8 mouse cellular contexts compared by ENCODE assay signal in the genomic region with DNA sequence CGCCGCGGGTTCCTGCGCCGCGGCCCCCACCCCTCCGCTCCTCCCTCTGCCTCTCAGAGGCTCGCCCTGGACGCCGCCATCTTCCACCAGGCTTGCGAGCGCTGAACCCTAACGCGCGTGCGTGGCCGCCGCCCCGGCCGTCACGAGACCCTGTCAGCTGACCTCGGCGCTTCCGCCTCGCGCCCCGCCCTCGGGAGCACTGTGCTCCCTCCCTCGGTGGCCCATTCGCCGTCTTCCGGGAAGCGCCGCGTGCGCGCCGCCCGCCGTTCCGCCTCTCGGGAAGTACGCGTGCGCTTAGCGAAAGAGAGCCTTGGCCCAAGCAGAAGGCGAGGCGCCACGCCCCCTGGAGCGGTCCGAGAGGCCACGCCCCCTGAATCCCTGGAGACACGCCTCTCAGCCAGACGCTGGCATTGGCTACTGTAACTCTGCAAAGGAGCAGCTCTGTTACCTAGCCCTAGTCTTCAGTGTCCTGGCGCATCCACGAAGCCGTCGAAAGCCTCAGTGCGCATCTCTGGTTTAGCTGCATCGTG. TPM values are rescaled to one million over a fixed set of nuclear protein-coding genes. Genes with fewer than 3 reads are reported as not detected.
DNase-seq lines count a peak whose midpoint lies in the region; ATAC-seq and TF ChIP-seq lines count a peak whose summit lies in the region.

A gene (minus strand): TSS at position 108 of the 530 bp plus-strand sequence.

- 0% methylated on average over 47 of the region's 60 CpGs for WGBS in hindbrain, embryonic 13.5 days

- in situ Hi-C loops in Patski (cut with MboI; ENCODE audit: low pct_unique_long_range_greater_than_20kb) = no loop called here

- H3K4me3 ChIP-seq in hindbrain, embryonic 13.5 days = peak within 1 kb of the TSS; percentile 95

- no peak for TF ChIP-seq CTCF in Patski (IDR thresholded peaks at IDR 0.05)

- DNase-seq in Patski (ENCODE audit: low read depth, low spot score) = peak; percentile 74
- DNase-seq in cerebellum, postnatal 14 days = peak; percentile 98
- DNase-seq in frontal cortex, postnatal 14 days (ENCODE audit: low spot score in 2 of 2) = peak; percentile 96 to 97
- DNase-seq in layer of hippocampus, postnatal 25 days (ENCODE audit: extremely low spot score in 1 of 2, low spot score in 1 of 2) = peak; percentile 88 to 97
- peak; percentile 99 for DNase-seq in lung, postnatal 25 days (ENCODE audit: low spot score)
- peak; percentile 97 for DNase-seq in retina, embryonic 14.5 days (ENCODE audit: low spot score)
- peak; percentile 97 for DNase-seq in thymus, postnatal 4 days

- H3K27ac ChIP-seq in hindbrain, embryonic 13.5 days = peak within 1 kb of the TSS; percentile 93

- CTCF ChIA-PET in Patski (lab: Charles Lee) = no interaction called here

- H3K36me3 ChIP-seq in hindbrain, embryonic 13.5 days = no peaks in the 10 kb centered on the region

- peaks cover 4% of the 10 kb centered on the region for H3K27me3 ChIP-seq in Patski
- no peaks in the 10 kb centered on the region for H3K27me3 ChIP-seq in hindbrain, embryonic 13.5 days

- peaks cover 26% of the 10 kb centered on the region for H3K4me1 ChIP-seq in hindbrain, embryonic 13.5 days (replicated peaks)

- peak within 1 kb of the TSS; percentile 95 for H3K9ac ChIP-seq in hindbrain, embryonic 13.5 days

- peak; percentile 93 for ATAC-seq in Patski
- peak; percentile 98 for ATAC-seq in hindbrain, embryonic 13.5 days (ENCODE audit: low FRiP score)

- H3K9me3 ChIP-seq in hindbrain, embryonic 13.5 days = no peaks in the 10 kb centered on the region

- peak within 1 kb of the TSS; percentile 84 for H3K4me2 ChIP-seq in hindbrain, embryonic 13.5 days

- POLR2A ChIA-PET in Patski (lab: Charles Lee) = interaction anchor here (0.9 kb wide), 1 partner anchor 16 kb away, joined by 4 read pairs; no protein-coding TSS in a partner anchor

RNA-seq across cellular contexts. Expression of the gene that starts here (rescaled TPM):
- 64.2 TPM for polyA plus RNA-seq in Patski (2021)
- 19.3 and 21.4 TPM in 2 replicates for polyA plus RNA-seq in hindbrain, embryonic 13.5 days (2015; fragmentation: Nextera tagmentation; extraction: Ambion mirVana)
- total RNA-seq in layer of hippocampus, postnatal 25 days (2021) = 10 to 100 TPM; 55.5 to 69.7 TPM

Comparison
In these comparisons a context has a peak if more than half of its experiments do, and no peak if none do; other contexts are left out.
1. Peak in every context shown above with its lines: DNase-seq, ATAC-seq, H3K4me3 ChIP-seq and H3K27ac ChIP-seq.